Mouse (Mus musculus) olfactory bulb, adult 2 months (tissue): ENCODE measurements at regions not wholly inside any gene's neighbourhood (a gene's known extent, or its start where the extent isn't known, plus 50 kb on each side); places are given as distances from the start of the nearest gene placed in this dataset.

Experiments used
- CTCF ChIP-seq: fragments of 200-500 bp; IDR thresholded peaks from 2 replicates; pipeline ENCODE4 v1.5.1; 2012; ENCODE audit warnings: low read depth, mild to moderate bottlenecking, low read length, moderate library complexity; ENCODE audit not compliant: insufficient read depth
- POLR2A ChIP-seq: fragments of 200-500 bp; IDR thresholded peaks from 2 replicates; pipeline ENCODE4 v1.6.1; 2012; ENCODE audit warnings: mild to moderate bottlenecking, low read depth, low read length, moderate library complexity; ENCODE audit not compliant: insufficient read depth

DNA sequence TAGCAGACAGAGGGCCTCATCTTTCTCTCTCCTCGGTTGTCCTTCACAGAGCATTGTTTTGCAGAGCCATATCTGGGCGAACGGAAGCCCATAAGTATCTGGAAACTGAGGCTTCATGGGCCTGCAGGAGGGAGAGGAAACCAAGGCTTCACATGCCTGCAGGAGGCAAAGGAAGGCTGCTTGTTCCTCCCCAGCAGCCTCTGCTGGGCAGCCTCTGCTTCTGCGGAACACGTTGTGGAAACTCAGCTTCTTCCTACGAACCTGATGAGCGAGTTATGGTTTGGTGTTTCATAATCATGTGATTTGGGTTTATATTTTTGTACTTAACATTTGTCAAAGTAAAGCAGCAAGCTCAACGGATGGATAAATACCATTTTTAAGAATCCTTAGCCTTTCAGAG is 177.6 kb upstream of the Arglu1 start:
- no peak for TF ChIP-seq CTCF
- TF ChIP-seq POLR2A = no peak
